Mouse (Mus musculus) bone marrow, adult 2 months (tissue): Measurements from ENCODE around the gene Dnah17.

Experiments
- CTCF ChIP-seq: fragments of 200-500 bp; IDR thresholded peaks from 2 replicates; pipeline ENCODE4 v1.5.1; 2011; ENCODE audit warnings: low read length, control low read depth; ENCODE audit not compliant: control insufficient read depth, insufficient read depth
- POLR2A ChIP-seq: fragments of 200-500 bp; IDR thresholded peaks from 2 replicates; pipeline ENCODE4 v1.6.1; 2011; ENCODE audit warnings: low read depth, mild to moderate bottlenecking, control low read depth, low read length, borderline replicate concordance; ENCODE audit not compliant: control insufficient read depth

DNA sequence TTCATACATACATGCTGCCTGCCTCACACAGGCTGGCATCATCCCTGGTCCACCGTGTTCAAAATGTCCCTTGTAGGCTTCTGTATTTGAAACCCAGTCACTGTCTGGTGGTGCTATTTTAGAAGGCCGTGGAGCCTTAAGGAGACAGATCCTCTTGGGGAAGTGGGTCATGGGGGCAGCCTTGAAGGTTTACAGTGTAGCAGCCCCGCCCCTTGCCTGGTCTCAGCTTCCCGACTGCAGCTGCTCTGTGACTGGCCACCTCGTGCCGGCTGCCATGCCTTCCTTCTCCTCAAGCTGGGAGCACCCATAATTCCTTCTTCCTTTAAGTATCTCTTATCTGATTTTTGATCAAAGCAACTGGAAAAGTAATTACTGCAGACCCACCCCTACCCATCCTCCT is 4.8 kb upstream of the Dnah17 start:
- TF ChIP-seq CTCF (no peak), POLR2A (no peak)
